Mouse (Mus musculus) midbrain, embryonic 11.5 days (tissue): Measurements from ENCODE around the gene Ccl7. TPM values are rescaled to one million over a fixed set of nuclear protein-coding genes. Genes with fewer than 3 reads are reported as not detected.

Experiments
- ATAC-seq: fragments of 200-750 bp; cut with Nextera tagmentation; 2 replicates; pipeline ENCODE4 v1.8.0; 2017; ENCODE audit warnings: moderate TSS enrichment, moderate library complexity; ENCODE audit not compliant: low FRiP score
- DNase-seq: peaks from one replicate; pipeline ENCODE4 v3.0.0; 2015; ENCODE audit warnings: low spot score; ENCODE audit errors: missing footprints
- H3K27ac ChIP-seq: fragments of 300-500 bp; sonication (generic); 2 replicates; pipeline ENCODE4 v1.5.1; 2014; ENCODE audit warnings: low read depth, low read length
- H3K27me3 ChIP-seq: fragments of 300-500 bp; sonication (generic); 2 replicates; pipeline ENCODE4 v1.6.1; 2014; ENCODE audit warnings: mild to moderate bottlenecking, low read length, moderate library complexity, mixed read lengths; ENCODE audit not compliant: control insufficient read depth, insufficient read depth
- H3K36me3 ChIP-seq: fragments of 300-500 bp; sonication (generic); 2 replicates; pipeline ENCODE4 v1.6.1; 2014; ENCODE audit warnings: mild to moderate bottlenecking, low read length, moderate library complexity, mixed read lengths; ENCODE audit not compliant: control insufficient read depth, insufficient read depth
- H3K4me1 ChIP-seq: fragments of 300-500 bp; sonication (generic); 2 replicates; pipeline ENCODE4 v1.6.1; 2014; ENCODE audit warnings: low read length; ENCODE audit not compliant: control insufficient read depth, insufficient read depth
- H3K4me2 ChIP-seq: fragments of 300-500 bp; sonication (generic); 2 replicates; pipeline ENCODE4 v1.6.1; 2014; ENCODE audit warnings: mild to moderate bottlenecking, moderate library complexity
- H3K4me3 ChIP-seq: fragments of 300-500 bp; sonication (generic); 2 replicates; pipeline ENCODE4 v1.5.1; 2014; ENCODE audit warnings: low read depth, low read length
- H3K9ac ChIP-seq: fragments of 300-500 bp; sonication (generic); 2 replicates; pipeline ENCODE4 v1.6.1; 2014; ENCODE audit warnings: low read length
- H3K9me3 ChIP-seq: fragments of 300-500 bp; sonication (generic); 2 replicates; pipeline ENCODE4 v1.6.1; 2016; ENCODE audit warnings: low read length; ENCODE audit not compliant: control insufficient read depth
- WGBS: fragments of 180-500 bp; shearing (Covaris S2); extraction: QIAGEN DNeasy Blood & Tissue Kit; methylation state at CpG from one replicate; pipeline ENCODE4 v1.1.7; 2014; 5-methylcytosine and 5-hydroxymethylcytosine counted together
- polyA plus RNA-seq: library from polyadenylated mRNA; unstranded; fragments of >200 nt; fragmentation: Nextera tagmentation; extraction: Ambion mirVana; gene quantifications from 2 replicates; pipeline ENCODE4 v1.2.1, GENCODE M21; 2014

The Ccl7 gene
- 0.18 and 0.55 TPM in 2 replicates for polyA plus RNA-seq

DNA sequence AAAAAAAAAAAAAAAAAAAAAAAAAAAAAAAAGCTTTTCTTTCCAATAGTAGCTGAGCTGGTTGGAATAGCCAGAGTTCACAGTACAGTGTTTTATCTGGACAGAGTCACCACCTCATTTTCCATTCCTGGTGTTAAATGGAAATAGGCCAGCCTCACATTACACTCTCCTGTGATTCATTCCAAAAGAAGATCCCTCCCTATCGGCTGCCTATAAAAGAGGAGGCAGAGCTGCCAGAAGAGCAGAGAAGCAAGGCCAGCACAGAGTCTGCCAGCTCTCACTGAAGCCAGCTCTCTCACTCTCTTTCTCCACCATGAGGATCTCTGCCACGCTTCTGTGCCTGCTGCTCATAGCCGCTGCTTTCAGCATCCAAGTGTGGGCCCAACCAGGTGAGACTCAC, at the start of gene Ccl7:
TSS of gene Ccl7 (plus strand) at position 242 of the 400 bp plus-strand sequence.
- DNase-seq (no peak), ATAC-seq (no peak)
- 88% methylated on average over 3 of the region's 3 CpGs for WGBS
- Histone ChIP-seq H3K9ac (no peak within 1 kb of the TSS), H3K27ac (no peak within 1 kb of the TSS), H3K9me3 (no peaks in the 10 kb centered on the region), H3K27me3 (no peaks in the 10 kb centered on the region), H3K4me1 (no peaks in the 10 kb centered on the region), H3K4me3 (no peak within 1 kb of the TSS), H3K36me3 (no peaks in the 10 kb centered on the region), H3K4me2 (no peak within 1 kb of the TSS)

DNA sequence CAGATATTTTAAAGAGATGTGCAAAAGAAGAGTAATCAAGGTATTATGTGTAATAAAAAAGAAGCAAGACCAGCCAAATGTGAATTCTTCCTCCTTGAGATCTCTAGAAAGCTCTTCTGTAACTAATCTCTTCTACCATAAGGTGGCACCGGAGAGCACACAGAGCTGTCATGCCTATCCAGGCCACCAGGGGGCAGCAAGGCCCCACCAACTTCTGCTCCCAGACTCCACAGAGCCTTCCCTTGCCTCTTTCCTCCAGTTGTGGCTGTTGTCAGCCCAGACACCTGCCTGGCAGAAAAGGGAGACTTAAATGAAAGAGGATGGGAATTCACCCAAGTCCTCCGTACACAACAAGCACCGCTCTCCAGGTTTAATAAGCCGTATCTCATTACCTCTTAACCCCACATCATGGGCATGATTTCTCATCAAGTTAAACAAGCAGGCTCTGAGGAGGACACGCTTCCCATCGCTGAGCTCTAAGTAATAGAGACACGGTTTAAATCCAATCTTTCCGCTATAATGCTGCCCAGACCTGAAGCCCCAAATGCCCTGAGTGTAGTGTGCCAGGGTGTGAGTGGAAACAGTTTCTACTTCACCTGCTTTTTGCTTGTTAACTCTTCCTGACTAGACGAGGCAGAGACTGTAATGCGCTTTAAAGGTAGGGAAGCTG, 49.2 kb upstream of the Ccl7 start:
- no peaks in the 10 kb centered on the region for H3K27me3 ChIP-seq
- no peaks in the 10 kb centered on the region for H3K9me3 ChIP-seq
- H3K4me1 ChIP-seq: no peaks in the 10 kb centered on the region
- H3K9ac ChIP-seq: no peak overlapping the region
- no peaks in the 10 kb centered on the region for H3K36me3 ChIP-seq
- 68% methylated on average over 10 of the region's 10 CpGs for WGBS
- ATAC-seq: no peak
- no peak overlapping the region for H3K4me2 ChIP-seq
- no peak overlapping the region for H3K4me3 ChIP-seq
- peak; percentile 99 for DNase-seq
- H3K27ac ChIP-seq: no peak overlapping the region

DNA sequence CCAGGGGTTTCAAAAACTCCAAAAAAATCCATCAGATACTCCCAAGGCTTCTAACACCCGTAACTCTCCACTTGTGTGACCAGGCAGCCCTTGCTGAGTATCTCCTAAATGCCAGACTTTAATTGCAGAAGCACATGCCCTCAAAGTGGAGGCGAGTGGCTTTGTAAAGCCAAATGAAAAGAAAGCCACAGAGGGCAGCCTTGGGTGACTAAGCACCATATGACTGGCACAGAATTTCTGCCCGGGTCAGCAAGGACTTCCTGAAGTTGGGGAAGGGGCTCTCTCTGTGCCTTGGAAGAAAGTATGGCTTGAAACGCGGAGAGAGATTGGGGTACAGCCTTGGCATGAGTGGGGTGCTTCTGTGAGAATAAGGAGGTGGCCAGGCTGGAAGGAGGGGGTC, 48.4 kb upstream of the Ccl7 start:
- DNase-seq (no peak), ATAC-seq (no peak)
- H3K4me1 ChIP-seq: no peaks in the 10 kb centered on the region
- no peak overlapping the region for H3K27ac ChIP-seq
- no peaks in the 10 kb centered on the region for H3K9me3 ChIP-seq
- H3K4me3 ChIP-seq: no peak overlapping the region
- H3K36me3 ChIP-seq: no peaks in the 10 kb centered on the region
- no peak overlapping the region for H3K9ac ChIP-seq
- H3K4me2 ChIP-seq: no peak overlapping the region
- H3K27me3 ChIP-seq: no peaks in the 10 kb centered on the region
- WGBS: 86% methylated on average over 5 of the region's 5 CpGs

DNA sequence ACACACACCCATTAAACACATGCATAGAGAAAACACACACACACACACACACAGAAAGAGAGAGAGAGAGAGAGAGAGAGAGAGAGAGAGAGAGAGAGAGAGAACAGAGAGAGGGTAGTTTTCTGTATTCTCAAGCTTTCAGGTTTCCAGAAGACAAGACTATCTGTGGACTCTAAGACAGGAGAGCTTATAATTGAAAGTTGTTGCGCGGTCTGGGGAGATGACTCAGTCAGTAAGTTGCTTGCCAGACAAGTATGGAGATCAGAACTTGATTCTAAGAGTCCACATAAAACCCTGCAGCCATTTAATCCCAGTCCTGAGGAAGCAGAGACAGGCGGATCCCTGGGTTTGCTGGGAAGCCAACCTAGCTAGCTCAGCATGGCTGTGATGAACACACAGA, 46.9 kb upstream of the Ccl7 start:
- Histone ChIP-seq H3K4me3 (no peak overlapping the region), H3K27ac (no peak overlapping the region), H3K36me3 (no peaks in the 10 kb centered on the region), H3K4me2 (no peak overlapping the region), H3K27me3 (no peaks in the 10 kb centered on the region), H3K9ac (no peak overlapping the region), H3K9me3 (no peaks in the 10 kb centered on the region), H3K4me1 (no peaks in the 10 kb centered on the region)
- no peak for ATAC-seq
- peak; percentile 66 for DNase-seq
- WGBS: 93% methylated on average over 3 of the region's 3 CpGs

- 86% methylated on average over 4 of the region's 4 CpGs for WGBS
- no peak for ATAC-seq
- no peaks in the 10 kb centered on the region for H3K4me1 ChIP-seq
These were observed 46.0 kb upstream of the Ccl7 start for GRCm38 (mm10) chr11:81999469-81999868.

GRCm38 (mm10) chr11:82000581-82000980, 44.9 kb upstream of the Ccl7 start:
- H3K4me2 ChIP-seq: no peak overlapping the region
- H3K27me3 ChIP-seq: no peaks in the 10 kb centered on the region
- no peak overlapping the region for H3K27ac ChIP-seq
- no peaks in the 10 kb centered on the region for H3K9me3 ChIP-seq
- H3K4me1 ChIP-seq: no peaks in the 10 kb centered on the region
- H3K9ac ChIP-seq: no peak overlapping the region
- DNase-seq (peak; percentile 73), ATAC-seq (no peak)
- no peak overlapping the region for H3K4me3 ChIP-seq
- H3K36me3 ChIP-seq: no peaks in the 10 kb centered on the region
- WGBS: 70% methylated on average over 5 of the region's 5 CpGs

More at GRCm38 (mm10) chr11:81999469-81999868, 46.0 kb upstream of the Ccl7 start:
- DNase-seq: peak; percentile 72
- Histone ChIP-seq H3K36me3 (no peaks in the 10 kb centered on the region), H3K27ac (no peak overlapping the region), H3K4me2 (no peak overlapping the region), H3K9me3 (no peaks in the 10 kb centered on the region), H3K9ac (no peak overlapping the region), H3K27me3 (no peaks in the 10 kb centered on the region), H3K4me3 (no peak overlapping the region)

DNA sequence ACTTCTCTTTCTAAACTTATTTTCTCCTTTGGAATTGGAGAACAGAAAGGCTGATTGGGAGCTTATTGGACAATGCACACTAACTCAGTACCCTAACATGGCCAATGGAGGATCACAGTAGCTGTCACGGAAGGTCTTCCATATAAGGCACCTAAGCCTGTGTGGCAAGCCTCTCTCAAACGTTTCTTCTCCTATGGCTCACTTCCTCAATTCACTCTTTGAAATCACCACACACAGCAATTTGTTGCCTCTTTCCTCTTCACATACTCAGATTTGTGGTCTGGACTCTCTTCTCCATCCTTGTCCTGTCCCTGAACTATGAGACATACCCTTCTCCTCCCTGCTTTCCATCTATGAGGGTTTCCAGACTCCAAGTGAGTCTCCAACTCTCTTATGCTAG, 40.7 kb upstream of the Ccl7 start:
- no peaks in the 10 kb centered on the region for H3K27me3 ChIP-seq
- H3K4me1 ChIP-seq: no peaks in the 10 kb centered on the region
- H3K9ac ChIP-seq: no peak overlapping the region
- H3K27ac ChIP-seq: no peak overlapping the region
- H3K4me3 ChIP-seq: no peak overlapping the region
- H3K36me3 ChIP-seq: no peaks in the 10 kb centered on the region
- DNase-seq (no peak), ATAC-seq (no peak)
- no peaks in the 10 kb centered on the region for H3K9me3 ChIP-seq
- H3K4me2 ChIP-seq: no peak overlapping the region
- WGBS: 70% methylated on average over 2 of the region's 2 CpGs

- Histone ChIP-seq H3K27me3 (no peaks in the 10 kb centered on the region), H3K9ac (no peak overlapping the region), H3K9me3 (no peaks in the 10 kb centered on the region), H3K4me3 (no peak overlapping the region), H3K27ac (no peak overlapping the region), H3K4me1 (no peaks in the 10 kb centered on the region), H3K36me3 (no peaks in the 10 kb centered on the region), H3K4me2 (no peak overlapping the region)
- ATAC-seq: no peak
- 72% methylated on average over 12 of the region's 12 CpGs for WGBS
- no peak for DNase-seq
These were observed 38.6 kb upstream of the Ccl7 start for GRCm38 (mm10) chr11:82006796-82007423.

GRCm38 (mm10) chr11:82010115-82010514, 35.4 kb upstream of the Ccl7 start:
- 89% methylated on average over 3 of the region's 3 CpGs for WGBS
- H3K36me3 ChIP-seq: no peaks in the 10 kb centered on the region
- no peak for DNase-seq
- H3K4me3 ChIP-seq: no peak overlapping the region
- no peak overlapping the region for H3K27ac ChIP-seq
- no peak for ATAC-seq
- no peak overlapping the region for H3K9ac ChIP-seq
- no peaks in the 10 kb centered on the region for H3K9me3 ChIP-seq
- no peaks in the 10 kb centered on the region for H3K27me3 ChIP-seq
- no peaks in the 10 kb centered on the region for H3K4me1 ChIP-seq
- no peak overlapping the region for H3K4me2 ChIP-seq
